Mouse (Mus musculus): ENCODE data around the gene Psat1. TPM values are rescaled to one million over a fixed set of nuclear protein-coding genes. Genes with fewer than 3 reads are reported as not detected.

Psat1 gene
- polyA plus RNA-seq (2015; fragmentation: Nextera tagmentation; extraction: Ambion mirVana): 33.4 and 48.9 TPM in 2 replicates

DNA sequence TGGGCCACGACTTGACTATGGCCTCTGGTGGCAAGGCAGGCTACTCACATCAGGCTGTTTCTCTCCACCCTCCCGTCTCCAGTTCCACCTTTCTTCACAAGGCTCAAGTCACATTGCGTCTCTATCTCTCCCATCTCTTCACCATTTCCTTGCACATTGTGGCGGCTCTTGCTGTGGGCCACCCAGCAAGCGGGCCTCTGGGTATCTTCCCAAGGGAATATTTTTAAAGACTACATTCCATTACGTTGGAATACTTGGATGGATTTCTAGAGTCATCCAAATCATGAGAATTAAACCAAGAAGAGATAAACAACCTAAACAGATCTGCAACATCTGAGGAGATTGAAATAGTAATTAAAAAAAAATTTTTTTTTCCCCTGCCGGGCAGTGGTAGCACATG is at the start of gene Psat1:
Psat1 (minus strand) TSS at position 101 of the 400 bp plus-strand sequence.

GRCm38 (mm10) chr19:15984449-15985171 is 37.5 kb upstream of the Psat1 start, which contains the start of gene Cep78:
Gene Cep78, minus strand, starts transcription at chr19:15984989.

Other genes starting within 250 kb of the Psat1 start
- gene Cep78, start 37.7 kb upstream of the Psat1 start, polyA plus RNA-seq (2015; fragmentation: Nextera tagmentation; extraction: Ambion mirVana): 9.4 and 12.6 TPM in 2 replicates
- gene Gnaq, start 185.5 kb upstream of the Psat1 start, polyA plus RNA-seq (2015; fragmentation: Nextera tagmentation; extraction: Ambion mirVana): 24.8 and 28.2 TPM in 2 replicates

All from adrenal gland, postnatal 0 days (tissue).